Mouse (Mus musculus) cerebellum, adult 11 months (tissue): ENCODE measurements around the gene Abo.
"Not testable (repeated sequence)": the region's sequence is repeated elsewhere in the genome, so short reads cannot be mapped to it uniquely, and the experiment has no call there.

Experiments
- DNase-seq: peaks from one replicate; pipeline ENCODE4 v3.0.0; 2022

Gene Abo

GRCm38 (mm10) chr2:26864879-26865278, at the start of gene Abo:
Gene Abo (minus strand): TSS chr2:26864979.
- no peak for DNase-seq

- DNase-seq: no peak
Observed at GRCm38 (mm10) chr2:26914148-26914941, 49.6 kb upstream of the Abo start.

DNA sequence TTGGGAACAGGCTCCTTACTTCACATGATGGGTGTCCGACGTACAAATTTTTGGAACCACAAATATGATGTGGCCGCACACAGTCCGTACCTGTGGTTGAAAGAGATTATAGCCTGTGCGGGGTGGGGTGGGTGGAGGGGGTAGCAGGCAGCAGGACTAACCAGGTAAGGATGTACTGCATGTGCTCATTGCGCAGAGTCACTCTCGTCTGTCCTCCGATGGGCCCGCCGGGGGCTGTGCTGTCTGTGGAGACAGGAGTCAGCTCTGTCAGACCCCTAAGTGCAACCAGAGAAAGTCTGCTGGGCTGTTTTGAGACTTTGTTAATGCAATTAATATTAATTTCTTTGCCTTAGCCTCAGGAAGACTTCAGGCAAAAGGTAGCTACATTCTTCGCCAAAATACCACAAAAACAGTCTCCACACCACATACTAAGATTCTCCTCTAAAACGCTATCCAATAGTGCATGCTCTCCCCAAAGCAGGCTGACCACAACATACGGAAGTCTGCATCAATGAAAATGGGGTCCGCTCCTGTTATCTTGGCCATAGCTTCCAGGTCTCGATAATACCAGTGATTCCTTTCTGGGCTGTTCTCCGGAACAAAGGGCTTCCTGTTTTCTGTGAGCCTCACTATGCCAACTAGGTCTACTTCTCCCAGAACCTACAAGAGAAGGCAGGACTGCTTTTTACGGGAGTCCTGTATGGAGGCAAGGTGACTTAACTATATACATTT, 48.8 kb upstream of the Abo start:
- no peak for DNase-seq

DNA sequence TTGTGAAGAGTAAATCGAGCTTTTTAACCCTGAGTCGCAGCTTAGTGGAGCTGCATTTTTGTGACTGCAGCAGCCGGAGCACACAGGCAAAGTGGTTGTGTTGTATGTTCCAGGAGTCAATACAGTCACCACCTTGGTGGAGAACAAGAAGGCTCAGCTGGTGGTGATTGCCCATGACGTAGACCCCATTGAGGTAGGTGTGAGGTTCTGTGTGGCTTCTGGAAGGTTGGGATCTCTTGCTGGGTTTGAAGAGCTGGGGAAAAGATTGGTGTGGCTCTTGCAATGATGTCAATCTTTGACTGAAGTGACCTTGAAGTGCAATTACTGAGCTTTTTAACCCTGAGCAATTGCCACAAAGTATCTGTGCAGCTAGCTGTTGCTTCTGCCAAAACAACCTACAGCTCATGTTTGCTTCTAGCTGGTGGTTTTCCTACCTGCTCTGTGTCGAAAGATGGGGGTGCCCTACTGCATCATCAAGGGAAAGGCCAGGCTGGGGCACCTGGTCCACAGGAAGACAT, 47.5 kb upstream of the Abo start:
- no peak for DNase-seq

GRCm38 (mm10) chr2:26910994-26911765, 46.4 kb upstream of the Abo start:
- peak; percentile 54 for DNase-seq

DNA sequence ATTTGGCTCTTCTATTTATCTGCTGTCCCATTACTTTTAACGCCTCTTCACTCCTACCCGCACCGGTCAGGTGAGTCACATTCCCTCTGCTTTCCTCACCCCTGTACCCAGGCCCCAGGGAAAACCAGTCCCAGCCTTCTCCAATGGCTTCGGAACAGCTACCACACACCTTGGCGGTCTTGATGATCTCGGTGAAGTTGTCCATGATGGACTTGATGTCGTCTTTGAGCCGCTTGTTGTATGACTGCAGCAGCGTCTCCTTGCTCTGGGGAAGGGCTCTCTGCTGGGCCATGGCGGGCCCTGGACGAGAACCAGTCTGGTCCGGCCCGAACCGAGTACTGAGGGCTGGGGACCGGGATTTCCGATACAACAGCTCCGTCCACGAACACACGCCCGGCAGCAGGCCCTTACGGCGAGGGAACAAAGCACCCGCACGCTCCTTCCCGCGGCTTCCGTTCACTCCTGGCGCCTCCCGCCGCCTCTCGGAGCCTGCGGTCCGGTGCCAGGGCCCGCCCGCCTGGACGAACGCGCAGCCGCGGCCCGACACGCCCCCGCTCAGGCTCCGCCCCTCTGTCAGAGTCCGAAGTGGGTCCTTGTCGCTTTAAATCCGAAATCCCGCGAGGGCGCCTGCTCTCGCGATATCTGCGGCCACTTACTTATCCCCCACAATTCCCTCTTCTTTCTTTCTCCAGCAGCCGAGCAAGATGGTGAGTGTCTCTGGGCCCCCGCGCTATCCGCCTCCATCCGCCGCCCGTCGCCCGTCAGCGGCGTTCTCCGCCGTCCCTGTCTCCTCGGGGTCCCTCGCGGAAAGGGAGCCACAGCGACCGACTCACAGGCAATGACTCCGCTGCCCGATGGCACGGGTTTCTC, 45.6 kb upstream of the Abo start, which contains the start of the genes Med22 and Rpl7a:
Gene Med22, minus strand, starts transcription at position 554 of the 870 bp plus-strand sequence.
Gene Rpl7a, plus strand, starts transcription at position 641 of the 870 bp plus-strand sequence.
- DNase-seq: peak; percentile 100

- no peak for DNase-seq
Observed at GRCm38 (mm10) chr2:26909387-26909784, 44.6 kb upstream of the Abo start.

DNA sequence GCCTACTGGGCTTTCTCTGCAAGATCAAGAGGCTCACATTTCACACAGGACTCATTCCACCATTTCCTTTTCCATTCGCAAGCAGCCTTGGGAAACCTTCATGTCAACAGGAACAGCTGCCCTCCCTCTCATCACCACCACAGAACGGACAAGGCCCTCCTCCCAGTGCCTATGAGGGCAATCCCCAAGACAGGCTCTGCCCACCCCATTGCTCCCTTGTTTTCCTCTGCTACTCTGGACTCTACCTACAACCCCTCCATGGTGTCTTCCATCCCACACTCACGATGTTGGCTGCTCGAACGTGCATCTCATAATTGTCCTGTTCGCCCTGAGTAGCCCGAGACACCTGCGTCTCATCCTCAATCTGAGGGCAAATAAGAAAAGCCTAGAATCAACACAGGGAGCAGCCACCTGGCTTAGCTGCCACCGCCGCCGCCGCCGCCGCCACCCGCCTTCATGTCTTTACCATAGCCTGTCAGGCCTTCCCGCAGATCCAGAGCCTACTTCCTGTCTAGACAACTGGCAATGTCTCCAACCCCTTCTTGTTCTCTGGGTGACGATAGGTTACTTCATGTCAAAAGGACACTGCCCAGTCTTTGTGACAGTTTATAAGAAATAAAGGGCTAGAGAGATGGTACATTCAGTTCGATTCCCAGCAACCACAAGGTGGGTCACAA, 44.1 kb upstream of the Abo start:
- DNase-seq: no peak

GRCm38 (mm10) chr2:26907109-26907508, 42.3 kb upstream of the Abo start:
- DNase-seq: no peak

DNA sequence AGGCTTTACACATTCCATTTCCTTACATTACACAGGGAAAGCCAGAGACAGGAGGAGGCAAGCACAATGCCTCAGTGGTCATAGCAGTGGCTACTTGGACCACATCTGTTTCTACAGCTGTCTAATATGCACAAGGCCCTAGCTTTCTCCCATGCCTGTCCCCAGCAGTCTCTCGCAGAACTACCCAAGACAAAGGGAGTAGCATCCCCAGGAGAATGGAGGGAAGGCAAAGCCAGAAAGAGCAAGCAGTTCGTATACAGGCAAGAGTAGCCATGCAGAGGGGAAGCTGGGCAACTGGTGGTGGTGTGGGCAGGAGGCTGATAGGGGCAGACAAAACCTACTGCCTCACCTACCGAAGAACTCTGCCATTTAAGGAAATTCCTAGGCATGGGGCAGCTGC, 41.7 kb upstream of the Abo start:
- no peak for DNase-seq

DNA sequence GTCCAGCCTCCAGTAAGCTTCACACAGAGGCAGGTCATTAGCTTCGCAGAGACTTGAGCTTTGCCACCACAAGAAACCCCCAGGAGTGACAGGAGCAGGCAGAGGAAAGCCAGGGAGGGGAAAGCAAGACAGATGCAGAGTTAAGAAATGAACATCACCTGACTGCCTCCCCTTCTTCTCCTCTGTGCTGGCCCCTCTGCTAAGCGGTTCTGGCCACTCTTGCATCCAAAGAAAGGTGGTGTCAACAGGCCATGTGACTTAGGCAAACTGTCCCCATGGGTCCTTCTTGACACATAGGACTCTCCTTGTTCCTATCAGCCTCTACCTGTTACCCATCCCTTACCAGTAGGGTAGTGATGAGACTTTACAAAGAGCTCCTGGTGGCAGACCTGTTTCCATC, 41.2 kb upstream of the Abo start:
- no peak for DNase-seq

- DNase-seq: no peak
Observed at GRCm38 (mm10) chr2:26903311-26903710, 38.5 kb upstream of the Abo start.

DNA sequence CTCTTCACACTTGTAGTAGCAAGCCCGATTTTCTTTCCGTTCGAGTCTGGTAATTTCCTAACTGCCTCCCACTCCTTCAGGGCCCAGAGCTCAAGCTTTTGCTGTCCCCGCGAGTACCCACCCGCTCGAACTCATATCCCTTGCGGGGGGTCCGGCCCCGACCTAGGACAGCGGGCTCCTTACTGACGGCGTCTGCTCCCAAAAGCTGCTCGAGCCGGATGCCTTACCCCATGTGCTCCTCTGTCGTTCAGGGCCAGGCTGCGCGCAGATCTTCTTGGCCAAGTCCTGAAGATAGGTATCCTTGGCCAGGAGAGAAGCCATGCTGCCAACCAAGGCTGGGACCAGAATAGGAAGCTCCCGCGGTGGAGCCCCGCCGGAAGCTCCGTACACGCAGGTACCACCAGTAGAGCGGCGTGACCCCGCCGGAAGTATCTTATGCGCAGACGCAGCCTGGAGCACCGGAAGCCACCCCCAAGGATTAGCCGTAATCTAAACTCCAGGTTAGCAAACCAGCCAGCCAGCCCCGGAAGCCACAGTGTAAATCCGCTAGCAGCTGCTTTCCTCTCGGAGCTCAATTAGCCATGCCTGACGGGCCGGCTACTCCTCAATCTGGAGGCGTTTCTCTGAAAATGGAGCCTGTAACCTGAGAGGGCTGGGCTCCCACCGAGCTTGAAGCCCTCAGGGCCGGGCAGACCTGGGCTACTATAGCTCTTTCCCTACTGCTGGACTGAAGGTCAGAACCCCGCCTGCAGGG, 37.9 kb upstream of the Abo start, which contains the start of gene Surf6:
Gene Surf6, minus strand, starts transcription at position 413 of the 754 bp plus-strand sequence.
- peak; percentile 91 for DNase-seq

GRCm38 (mm10) chr2:26901834-26902400, 37.1 kb upstream of the Abo start:
- DNase-seq: no peak

DNA sequence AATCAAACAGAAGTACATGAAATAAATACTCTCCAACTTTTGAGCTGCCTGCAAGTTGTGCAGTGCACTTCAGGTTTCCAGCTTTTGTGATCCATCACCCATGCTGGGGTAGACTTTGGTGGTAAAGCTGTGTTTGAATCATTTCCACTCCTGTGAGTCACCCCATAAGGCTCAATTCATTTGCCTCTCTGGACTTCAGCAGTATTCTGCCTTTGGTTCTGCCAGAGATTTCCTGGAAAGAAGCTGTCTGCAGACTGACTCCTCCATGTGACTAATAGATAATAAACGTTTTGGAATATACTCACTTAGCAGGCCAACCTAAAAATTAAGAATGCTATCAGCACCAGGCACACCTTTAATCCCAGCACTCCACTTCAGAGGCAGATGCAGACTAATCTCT, 36.0 kb upstream of the Abo start:
- DNase-seq: no peak

GRCm38 (mm10) chr2:26895898-26896297, 31.1 kb upstream of the Abo start:
- DNase-seq: no peak

GRCm38 (mm10) chr2:26886170-26886569, 21.4 kb upstream of the Abo start:
- DNase-seq: not testable (repeated sequence)

DNA sequence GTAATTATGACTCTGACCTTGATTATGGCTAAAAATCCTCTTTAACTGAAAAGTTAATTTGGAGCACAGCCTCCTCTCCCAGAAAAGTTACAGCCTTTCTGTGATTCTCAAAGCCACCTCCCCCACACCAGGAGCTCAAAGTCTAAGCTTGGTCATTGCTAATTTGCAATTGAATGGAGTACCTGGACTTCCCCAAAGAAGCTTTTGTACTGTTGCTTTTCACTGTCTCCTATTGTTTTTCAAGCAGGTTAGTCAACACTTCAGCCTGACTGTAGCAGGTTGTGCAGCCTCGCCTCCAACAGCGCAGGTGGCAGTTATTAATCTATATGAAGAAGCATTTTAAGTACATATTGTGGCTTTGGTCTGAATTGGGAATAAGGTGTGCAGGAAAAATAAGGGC, 20.8 kb upstream of the Abo start:
- not testable (repeated sequence) for DNase-seq

DNA sequence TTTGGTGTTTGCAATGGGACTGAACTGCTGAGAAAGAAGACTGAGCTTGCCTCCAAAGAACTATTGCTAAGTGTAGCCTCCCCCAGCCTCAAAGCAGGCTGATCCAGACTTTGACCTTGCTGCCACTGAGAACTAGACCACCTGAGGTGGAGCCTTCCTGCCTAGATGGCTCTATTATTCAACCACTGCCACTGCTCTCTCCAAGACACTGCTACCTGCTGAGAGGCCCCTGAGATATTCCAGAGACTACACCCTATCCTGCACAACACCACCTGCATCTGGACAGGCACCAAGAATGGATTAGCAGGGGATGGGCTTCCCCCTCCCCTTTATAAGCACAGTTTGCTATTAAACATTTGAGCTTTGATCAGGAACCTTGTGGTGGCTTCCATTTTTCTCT, 13.8 kb upstream of the Abo start:
- DNase-seq: no peak

- DNase-seq: no peak
Observed at GRCm38 (mm10) chr2:26870666-26871065, 5.9 kb upstream of the Abo start.
